Mouse (Mus musculus) CD4-positive helper T cell, adult 2 months (primary cell): ENCODE measurements at regions not wholly inside any gene's neighbourhood (a gene's known extent, or its start where the extent isn't known, plus 50 kb on each side); places are given as distances from the start of the nearest gene placed in this dataset.

Experiments
- DNase-seq: peaks from one replicate; pipeline ENCODE4 v3.0.0-alpha.2; 2012; ENCODE audit warnings: low read depth, missing footprints, low spot score

- no peak for DNase-seq
Observed at GRCm38 (mm10) chr3:149505692-149506091, 515.3 kb upstream of the Adgrl2 start.

GRCm38 (mm10) chr3:149503992-149504391 is 513.6 kb upstream of the Adgrl2 start:
- DNase-seq: no peak

GRCm38 (mm10) chr3:149500130-149500529 is 509.8 kb upstream of the Adgrl2 start:
- DNase-seq: no peak

DNA sequence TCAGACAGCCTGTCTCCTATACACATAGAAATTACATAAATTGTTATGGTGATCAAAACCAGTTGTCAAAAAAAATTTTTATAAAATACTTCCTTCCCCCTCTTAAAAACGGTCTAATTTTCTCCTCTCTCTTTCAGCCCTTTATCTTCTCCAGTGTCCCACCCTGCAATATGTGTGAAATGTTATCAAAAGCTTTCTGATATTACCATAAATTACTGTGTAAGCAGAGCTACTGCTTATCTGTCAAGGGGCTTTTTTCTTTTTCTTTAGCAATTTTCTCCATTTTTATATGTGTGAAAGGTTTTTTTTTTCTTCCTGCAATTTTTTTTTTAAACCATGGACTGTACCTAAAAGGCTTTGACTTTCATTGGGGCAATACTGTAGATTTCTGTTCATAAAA is 508.4 kb upstream of the Adgrl2 start:
- no peak for DNase-seq

GRCm38 (mm10) chr3:149496829-149497471 is 506.6 kb upstream of the Adgrl2 start:
- DNase-seq: no peak

DNA sequence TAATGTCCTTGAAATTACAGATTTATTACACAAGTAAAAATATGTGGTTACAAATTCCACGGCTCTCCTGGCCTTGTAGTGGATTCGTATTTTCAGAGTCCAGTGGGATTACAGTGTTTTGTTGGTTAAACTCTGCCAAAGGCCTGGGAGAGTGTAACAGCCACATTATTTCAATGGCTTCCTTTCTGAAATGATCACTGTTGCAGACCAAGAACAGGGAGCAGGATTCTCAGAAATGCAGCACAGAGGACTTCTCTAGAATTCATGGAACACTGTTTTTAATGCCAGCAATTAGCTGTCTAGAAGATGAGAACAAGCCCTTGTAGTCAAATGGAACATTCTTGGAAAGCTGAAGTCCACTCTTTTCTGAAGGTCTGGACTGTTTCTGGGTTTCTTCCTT is 505.8 kb upstream of the Adgrl2 start:
- no peak for DNase-seq

DNA sequence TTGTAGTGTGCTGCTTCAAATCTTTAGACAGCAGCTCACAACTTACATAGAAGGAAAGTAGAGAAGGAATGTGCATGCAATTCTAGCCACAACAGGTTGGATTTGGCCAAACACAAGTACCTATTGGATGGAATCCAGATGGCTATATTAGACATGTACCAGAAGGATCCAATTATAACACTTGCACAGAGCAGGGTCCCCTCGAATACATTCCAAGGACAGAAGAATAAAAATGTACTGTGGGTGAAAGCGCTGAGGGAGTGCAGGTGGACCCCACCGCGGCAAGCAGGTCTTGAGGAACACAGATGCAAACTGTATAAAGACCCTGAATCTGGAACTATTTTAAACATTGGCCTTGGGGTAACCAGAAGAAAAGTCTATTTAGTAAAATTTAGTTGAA is 497.8 kb upstream of the Adgrl2 start:
- no peak for DNase-seq

DNA sequence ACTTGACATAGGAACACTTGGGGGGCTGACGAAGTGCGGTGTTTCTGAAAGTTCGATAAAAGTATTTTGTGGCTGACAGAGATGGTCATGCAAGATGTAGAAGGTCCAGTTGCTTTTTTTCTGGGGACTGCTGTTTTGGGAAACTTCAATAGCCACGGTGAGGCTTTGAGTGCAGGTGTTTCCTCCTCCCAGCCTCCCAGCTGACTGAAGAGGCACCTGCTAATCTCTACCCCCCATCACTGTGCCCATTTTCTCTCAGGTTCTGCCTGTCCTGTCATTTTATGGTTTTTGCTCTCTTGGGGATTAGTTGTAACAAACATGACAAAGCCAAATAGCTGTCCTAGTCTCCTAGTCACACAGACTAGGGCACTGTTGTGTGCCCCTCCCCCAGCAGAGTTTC is 495.1 kb upstream of the Adgrl2 start:
- DNase-seq: no peak

GRCm38 (mm10) chr3:149484319-149484718 is 494.0 kb upstream of the Adgrl2 start:
- no peak for DNase-seq

GRCm38 (mm10) chr3:149476151-149476550 is 485.8 kb upstream of the Adgrl2 start:
- DNase-seq: no peak

GRCm38 (mm10) chr3:149466973-149467372 is 476.6 kb upstream of the Adgrl2 start:
- peak; percentile 39 for DNase-seq

DNA sequence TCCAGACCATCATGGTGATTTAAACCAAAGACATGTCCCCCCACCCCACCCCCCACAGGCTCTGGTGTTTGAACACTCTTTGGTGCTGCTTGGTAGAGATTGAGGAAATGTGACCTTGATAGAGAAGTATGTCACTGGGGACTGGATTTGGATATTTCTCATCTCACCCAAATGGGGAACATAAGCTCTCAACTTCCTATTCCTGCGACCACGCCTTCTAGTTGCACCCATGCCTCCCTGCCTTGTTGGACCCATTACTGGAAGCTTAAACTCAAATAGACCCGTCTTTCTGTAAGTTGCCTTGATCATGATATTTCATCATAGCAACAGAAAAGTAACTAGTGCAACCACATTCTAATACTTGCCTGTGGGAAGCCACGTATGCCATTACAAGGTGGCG is 474.2 kb upstream of the Adgrl2 start:
- no peak for DNase-seq

- DNase-seq: no peak
Observed at GRCm38 (mm10) chr3:149462121-149462541, 471.8 kb upstream of the Adgrl2 start.

- no peak for DNase-seq
Observed at GRCm38 (mm10) chr3:149461613-149462012, 471.3 kb upstream of the Adgrl2 start.

GRCm38 (mm10) chr3:149449376-149449775 is 459.0 kb upstream of the Adgrl2 start:
- no peak for DNase-seq

DNA sequence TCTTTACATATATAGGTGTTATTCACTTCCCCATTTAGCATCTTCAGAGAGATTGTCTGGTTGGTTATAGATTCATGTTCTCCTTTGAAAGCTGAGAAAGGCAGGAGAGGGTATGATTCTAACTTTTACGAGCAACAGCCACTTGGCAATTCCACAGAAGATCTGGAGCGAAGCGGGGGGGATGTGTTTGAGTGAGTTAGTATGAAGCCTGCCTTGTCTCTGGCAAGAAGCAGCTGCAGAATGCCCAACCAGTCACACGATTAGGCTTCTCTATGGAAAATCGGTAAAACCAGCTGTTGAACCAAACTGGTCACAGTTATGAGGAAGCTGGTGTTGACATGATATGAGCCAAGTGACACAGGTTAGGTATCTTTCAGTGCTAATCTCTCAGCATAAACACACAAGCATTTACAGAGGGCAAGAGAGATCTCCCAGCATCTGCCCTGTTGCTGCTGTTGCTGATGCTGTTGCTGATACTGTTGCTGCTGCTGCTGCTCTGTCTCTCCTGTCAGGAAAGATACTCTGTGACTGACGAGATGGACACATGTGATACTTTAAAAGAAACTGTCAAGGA is 455.7 kb upstream of the Adgrl2 start:
- DNase-seq: no peak

DNA sequence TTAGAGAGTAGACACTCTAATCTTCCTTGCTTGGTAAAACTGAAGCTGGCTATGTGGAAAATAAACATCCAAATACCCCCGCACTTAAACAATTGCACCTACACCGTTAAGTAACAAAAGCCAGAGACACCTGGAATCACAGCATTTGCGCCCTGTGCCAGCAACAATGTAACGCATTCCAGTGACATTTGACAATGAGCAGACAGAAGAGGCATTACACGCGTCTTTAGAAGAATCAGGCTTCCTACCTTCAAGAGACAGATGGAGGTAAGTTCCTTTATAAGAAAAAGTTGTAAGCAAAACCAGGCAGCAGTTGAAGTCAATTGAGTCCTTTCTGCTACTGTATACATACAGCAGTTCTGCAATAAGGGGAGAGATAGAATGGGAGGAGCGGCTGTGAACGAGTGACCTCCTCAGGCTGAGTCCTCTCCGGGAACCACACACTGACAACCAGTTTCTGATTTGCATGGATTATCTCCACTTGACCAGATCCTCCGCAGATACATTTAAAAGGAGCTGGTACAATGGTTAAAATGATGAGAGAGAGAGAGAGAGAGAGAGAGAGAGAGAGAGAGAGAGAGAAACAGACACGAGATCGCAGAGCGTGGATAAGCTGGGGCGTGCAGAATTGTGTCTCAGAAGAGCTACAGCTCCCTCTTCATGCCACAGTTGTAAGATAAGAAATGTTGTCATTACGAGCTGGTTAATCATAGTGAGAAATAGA is 454.7 kb upstream of the Adgrl2 start:
- no peak for DNase-seq

- no peak for DNase-seq
Observed at GRCm38 (mm10) chr3:149444377-149444776, 454.0 kb upstream of the Adgrl2 start.

GRCm38 (mm10) chr3:149441227-149441626 is 450.9 kb upstream of the Adgrl2 start:
- no peak for DNase-seq

DNA sequence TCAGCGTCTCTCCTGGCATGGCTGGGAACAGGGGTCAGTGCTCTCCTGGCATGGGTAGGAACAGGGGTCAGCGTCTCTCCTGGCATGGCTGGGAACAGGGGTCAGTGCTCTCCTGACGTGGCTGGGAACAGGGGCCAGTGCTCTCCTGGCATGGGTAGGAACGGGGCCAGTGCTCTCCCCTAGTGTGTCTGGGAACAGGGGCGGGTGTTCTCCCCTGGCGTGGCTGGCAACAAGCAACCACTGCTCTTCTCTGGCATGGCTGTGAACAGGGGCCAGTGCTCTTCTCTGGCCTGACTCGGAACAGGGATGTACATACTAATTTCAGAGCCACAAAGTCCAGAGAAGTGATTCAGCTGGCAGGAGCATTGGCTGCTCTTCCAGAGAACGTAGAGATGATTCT is 447.4 kb upstream of the Adgrl2 start:
- DNase-seq: no peak

DNA sequence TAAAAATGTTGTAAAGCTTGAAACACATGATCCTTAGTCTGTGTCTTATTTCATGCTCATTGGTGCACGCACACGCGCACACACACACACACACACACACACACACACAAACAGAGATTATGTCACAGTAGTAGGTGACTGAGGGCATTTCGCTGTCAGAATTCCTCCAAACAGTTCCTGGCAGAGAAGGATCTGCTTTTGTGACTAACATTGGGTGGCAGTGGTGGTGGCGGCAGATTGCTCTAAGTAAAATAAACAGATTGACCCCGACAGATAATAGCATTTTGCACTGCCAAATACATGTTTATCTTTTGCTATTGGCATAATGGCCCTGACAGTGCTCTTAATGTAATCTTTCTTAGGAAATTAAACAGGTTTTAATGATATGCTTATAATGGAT is 446.6 kb upstream of the Adgrl2 start:
- no peak for DNase-seq

GRCm38 (mm10) chr3:149436420-149436819 is 446.1 kb upstream of the Adgrl2 start:
- no peak for DNase-seq

GRCm38 (mm10) chr3:149431795-149432194 is 441.4 kb upstream of the Adgrl2 start:
- no peak for DNase-seq
